Mouse (Mus musculus): ENCODE measurements around the gene Hoxb6. TPM values are rescaled to one million over a fixed set of nuclear protein-coding genes. Genes with fewer than 3 reads are reported as not detected.

Gene Hoxb6
- polyA plus RNA-seq, 1 experiment from 2014 or later = not detected

- H3K27ac ChIP-seq (ENCODE audit: poor library complexity, severe bottlenecking) = 0 out of 2 replicates have a peak overlapping the region, but pooled peaks have one; percentile 14
- H3K4me1 ChIP-seq (replicated peaks) = 0 out of 2 replicates have a peak, but pooled peaks cover 6% of the 10 kb centered on the region
- 11% methylated on average over 17 of the region's 17 CpGs for WGBS
Measured at GRCm38 (mm10) chr11:96333241-96334001, 41.1 kb downstream of the Hoxb6 start.

GRCm38 (mm10) chr11:96334002-96334364, 41.7 kb downstream of the Hoxb6 start:
- Histone ChIP-seq H3K9me3 (replicated peaks) (no peaks in the 10 kb centered on the region), H3K36me3 (no peaks in the 10 kb centered on the region), H3K4me3 (no peak overlapping the region), H3K9ac (no peak overlapping the region), H3K4me2 (0 out of 2 replicates have a peak overlapping the region, but pooled peaks have one; percentile 8), H3K27me3 (replicated peaks) (peaks cover 100% of the 10 kb centered on the region), H3K4me1 (replicated peaks) (0 out of 2 replicates have a peak, but pooled peaks cover 6% of the 10 kb centered on the region), H3K27ac (ENCODE audit: poor library complexity, severe bottlenecking) (no peak overlapping the region)
- no peak for ATAC-seq (ENCODE audit: insufficient number of reproducible peaks, low FRiP score)
- WGBS = 16% methylated on average over 2 of the region's 2 CpGs

More at GRCm38 (mm10) chr11:96333241-96334001, 41.1 kb downstream of the Hoxb6 start:
- Histone ChIP-seq H3K4me2 (peak overlapping the region; percentile 62), H3K36me3 (no peaks in the 10 kb centered on the region), H3K27me3 (replicated peaks) (peaks cover 100% of the 10 kb centered on the region), H3K4me3 (peak overlapping the region; percentile 40), H3K9me3 (replicated peaks) (no peaks in the 10 kb centered on the region), H3K9ac (peak overlapping the region; percentile 57)
- ATAC-seq (ENCODE audit: insufficient number of reproducible peaks, low FRiP score) = no peak

- no peak overlapping the region for H3K4me2 ChIP-seq
- H3K4me1 ChIP-seq (replicated peaks) = 0 out of 2 replicates have a peak, but pooled peaks cover 6% of the 10 kb centered on the region
- H3K36me3 ChIP-seq = no peaks in the 10 kb centered on the region
- H3K4me3 ChIP-seq = no peak overlapping the region
- WGBS = 55% methylated on average over 3 of the region's 3 CpGs
- no peak overlapping the region for H3K27ac ChIP-seq (ENCODE audit: poor library complexity, severe bottlenecking)
- H3K9me3 ChIP-seq (replicated peaks) = no peaks in the 10 kb centered on the region
- no peak for ATAC-seq (ENCODE audit: insufficient number of reproducible peaks, low FRiP score)
- no peak overlapping the region for H3K9ac ChIP-seq
- peaks cover 100% of the 10 kb centered on the region for H3K27me3 ChIP-seq (replicated peaks)
Measured at GRCm38 (mm10) chr11:96334998-96335397, 42.7 kb downstream of the Hoxb6 start.

- WGBS = 3% methylated on average over 2 of the region's 2 CpGs
- H3K27ac ChIP-seq (ENCODE audit: poor library complexity, severe bottlenecking) = no peak overlapping the region
- H3K27me3 ChIP-seq (replicated peaks) = peaks cover 100% of the 10 kb centered on the region
- H3K9ac ChIP-seq = no peak overlapping the region
- no peak overlapping the region for H3K4me3 ChIP-seq
- H3K36me3 ChIP-seq = no peaks in the 10 kb centered on the region
- H3K9me3 ChIP-seq (replicated peaks) = no peaks in the 10 kb centered on the region
- ATAC-seq (ENCODE audit: insufficient number of reproducible peaks, low FRiP score) = no peak
- no peak overlapping the region for H3K4me2 ChIP-seq
- peaks cover 15% of the 10 kb centered on the region for H3K4me1 ChIP-seq (replicated peaks)
Measured at GRCm38 (mm10) chr11:96336597-96336996, 44.3 kb downstream of the Hoxb6 start.

- Histone ChIP-seq H3K9me3 (replicated peaks) (no peaks in the 10 kb centered on the region), H3K27ac (ENCODE audit: poor library complexity, severe bottlenecking) (no peak overlapping the region), H3K4me1 (replicated peaks) (peaks cover 16% of the 10 kb centered on the region), H3K4me3 (no peak overlapping the region), H3K27me3 (replicated peaks) (peaks cover 100% of the 10 kb centered on the region), H3K9ac (no peak overlapping the region), H3K4me2 (no peak overlapping the region), H3K36me3 (no peaks in the 10 kb centered on the region)
- no peak for ATAC-seq (ENCODE audit: insufficient number of reproducible peaks, low FRiP score)
- WGBS = 18% methylated on average over 6 of the region's 6 CpGs
Measured at GRCm38 (mm10) chr11:96337026-96337425, 44.8 kb downstream of the Hoxb6 start.

- H3K27ac ChIP-seq (ENCODE audit: poor library complexity, severe bottlenecking) = no peak overlapping the region
- no peak overlapping the region for H3K9ac ChIP-seq
- no peaks in the 10 kb centered on the region for H3K9me3 ChIP-seq (replicated peaks)
- peaks cover 100% of the 10 kb centered on the region for H3K27me3 ChIP-seq (replicated peaks)
- 36% methylated on average over 7 of the region's 7 CpGs for WGBS
- no peak overlapping the region for H3K4me3 ChIP-seq
- no peaks in the 10 kb centered on the region for H3K36me3 ChIP-seq
- H3K4me1 ChIP-seq (replicated peaks) = peaks cover 12% of the 10 kb centered on the region
- ATAC-seq (ENCODE audit: insufficient number of reproducible peaks, low FRiP score) = no peak
- H3K4me2 ChIP-seq = no peak overlapping the region
Measured at GRCm38 (mm10) chr11:96338957-96339855, 46.9 kb downstream of the Hoxb6 start.

- H3K4me3 ChIP-seq = peak overlapping the region; percentile 44
- H3K27ac ChIP-seq (ENCODE audit: poor library complexity, severe bottlenecking) = peak overlapping the region; percentile 14; the same call in 1 of the 2 replicates
- no peak for ATAC-seq (ENCODE audit: insufficient number of reproducible peaks, low FRiP score)
- no peaks in the 10 kb centered on the region for H3K36me3 ChIP-seq
- 1% methylated on average over 30 of the region's 36 CpGs for WGBS
- H3K27me3 ChIP-seq (replicated peaks) = peaks cover 100% of the 10 kb centered on the region
- H3K4me1 ChIP-seq (replicated peaks) = peaks cover 19% of the 10 kb centered on the region
- no peaks in the 10 kb centered on the region for H3K9me3 ChIP-seq (replicated peaks)
- H3K4me2 ChIP-seq = peak overlapping the region; percentile 63
- H3K9ac ChIP-seq = 0 out of 2 replicates have a peak overlapping the region, but pooled peaks have one; percentile 44
Measured at GRCm38 (mm10) chr11:96340698-96341365, 48.6 kb downstream of the Hoxb6 start.

GRCm38 (mm10) chr11:96341701-96342575, 49.7 kb downstream of the Hoxb6 start:
- Histone ChIP-seq H3K27ac (ENCODE audit: poor library complexity, severe bottlenecking) (peak overlapping the region; percentile 30), H3K27me3 (replicated peaks) (peaks cover 100% of the 10 kb centered on the region), H3K4me2 (peak overlapping the region; percentile 63), H3K9ac (peak overlapping the region; percentile 43), H3K4me1 (replicated peaks) (peaks cover 24% of the 10 kb centered on the region), H3K36me3 (no peaks in the 10 kb centered on the region), H3K9me3 (replicated peaks) (no peaks in the 10 kb centered on the region), H3K4me3 (peak overlapping the region; percentile 44)
- ATAC-seq (ENCODE audit: insufficient number of reproducible peaks, low FRiP score) = no peak
- WGBS = 1% methylated on average over 40 of the region's 40 CpGs

GRCm38 (mm10) chr11:96342576-96342930, 50.3 kb downstream of the Hoxb6 start:
- H3K4me2 ChIP-seq = no peak overlapping the region
- H3K27ac ChIP-seq (ENCODE audit: poor library complexity, severe bottlenecking) = no peak overlapping the region
- H3K9me3 ChIP-seq (replicated peaks) = no peaks in the 10 kb centered on the region
- H3K36me3 ChIP-seq = no peaks in the 10 kb centered on the region
- peaks cover 24% of the 10 kb centered on the region for H3K4me1 ChIP-seq (replicated peaks)
- WGBS = 20% methylated on average over 4 of the region's 4 CpGs
- H3K27me3 ChIP-seq (replicated peaks) = peaks cover 97% of the 10 kb centered on the region
- no peak overlapping the region for H3K4me3 ChIP-seq
- no peak overlapping the region for H3K9ac ChIP-seq
- no peak for ATAC-seq (ENCODE audit: insufficient number of reproducible peaks, low FRiP score)

- Histone ChIP-seq H3K4me3 (no peak overlapping the region), H3K4me1 (replicated peaks) (peaks cover 24% of the 10 kb centered on the region)
Measured at GRCm38 (mm10) chr11:96343206-96343745, 51.0 kb downstream of the Hoxb6 start.

More at GRCm38 (mm10) chr11:96343206-96343745, 51.0 kb downstream of the Hoxb6 start:
- no peaks in the 10 kb centered on the region for H3K9me3 ChIP-seq (replicated peaks)
- 56% methylated on average over 2 of the region's 2 CpGs for WGBS
- no peak overlapping the region for H3K4me2 ChIP-seq
- H3K27ac ChIP-seq (ENCODE audit: poor library complexity, severe bottlenecking) = no peak overlapping the region
- H3K9ac ChIP-seq = no peak overlapping the region
- no peak for ATAC-seq (ENCODE audit: insufficient number of reproducible peaks, low FRiP score)
- H3K36me3 ChIP-seq = no peaks in the 10 kb centered on the region
- peaks cover 96% of the 10 kb centered on the region for H3K27me3 ChIP-seq (replicated peaks)

All from heart, embryonic 12.5 days (tissue).